ENCODE assay signal across 23 mouse cellular contexts in genomic region chr4:40783049-40783448, GRCm38 (mm10). TPM values are rescaled to one million over a fixed set of nuclear protein-coding genes. Genes with fewer than 3 reads are reported as not detected.
DNase-seq lines count a peak whose midpoint lies in the region; ATAC-seq and TF ChIP-seq lines count a peak whose summit lies in the region.
"Had no signal": no experiment of that assay in that cellular context is flagged by ENCODE, and none has a peak within 500 bp of the region (broad histone marks: within the 10 kb centered on the region; RNA-seq: fewer than 3 reads in every experiment).

No protein-coding gene starts in this region.

- WGBS in macrophage (ENCODE audit: missing documents): 95% methylated on average over 4 of the region's 4 CpGs

- no peak for TF ChIP-seq RAD21 in MEL (IDR thresholded peaks at IDR 0.05; ENCODE audit: low read depth, low read length)

- H3K79me2 ChIP-seq in MEL (ENCODE audit: control insufficient read depth, insufficient read depth, low read length, poor library complexity) (no peaks in the 10 kb centered on the region), macrophage (ENCODE audit: inconsistent target) (no peaks in the 10 kb centered on the region)

- TF ChIP-seq CTCF in G1E (IDR thresholded peaks at IDR 0.05; ENCODE audit: low read depth, low read length): no peak
- TF ChIP-seq CTCF in MEL (IDR thresholded peaks at IDR 0.05 in 2 of 3, conservative IDR thresholded peaks at IDR 0.05 in 1 of 3; ENCODE audit: control insufficient read depth in 1 of 3, insufficient read depth in 1 of 3, low read depth in 2 of 3, low read length in 3 of 3, poor library complexity in 1 of 3, severe bottlenecking in 1 of 3): no peak

- H3K27me3 ChIP-seq in G1E (ENCODE audit: insufficient read depth, low read length): peaks cover 16% of the 10 kb centered on the region
- no peaks in the 10 kb centered on the region for H3K27me3 ChIP-seq in MEL (ENCODE audit: control insufficient read depth in 1 of 2, insufficient read depth in 2 of 2, low read length in 2 of 2)
- H3K27me3 ChIP-seq: CH12.LX, Patski had no signal

- peaks cover 31% of the 10 kb centered on the region for H3K4me1 ChIP-seq in G1E (ENCODE audit: insufficient read depth, low read depth, low read length)
- H3K4me1 ChIP-seq in MEL (ENCODE audit: control insufficient read depth in 1 of 2, insufficient read depth in 2 of 2, low read length in 2 of 2): peaks cover 8 to 45% of the 10 kb centered on the region in 2 experiments

- TF ChIP-seq EP300 in MEL (IDR thresholded peaks at IDR 0.05; ENCODE audit: low read depth in 1 of 2, low read length in 2 of 2): no peak

- peak; percentile 51; the same call in 1 of the 2 replicates for ATAC-seq in G1E (ENCODE audit: extremely low read depth, insufficient number of reproducible peaks, low FRiP score, poor library complexity, severe bottlenecking)
- no peak for ATAC-seq in megakaryocyte progenitor cell, adult 5-6 weeks (replicated peaks; ENCODE audit: poor library complexity)
- ATAC-seq: activated CD4-positive, CD25-positive, alpha-beta regulatory T cell, adult 4 months; CD4-positive, CD25-positive, alpha-beta regulatory T cell, adult 4 months; Patski had no signal

- no peak for DNase-seq in G1E (ENCODE audit: low spot score)
- DNase-seq in MEL (ENCODE audit: low read depth, low spot score): no peak
- no peak for DNase-seq in ovary, postnatal 14 days (ENCODE audit: low spot score)
- no peak for DNase-seq in adipocyte (ENCODE audit: low spot score)
- DNase-seq: adrenal gland, adult 2 months; adrenal gland, adult 8-10 months; adrenal gland, postnatal 10 days; adrenal gland, postnatal 14 days; adrenal gland, postnatal 25 days; adrenal gland, postnatal 36 days; B cell, adult 2 months; cerebellum, adult 11 months; cerebellum, adult 11-12 months; cerebellum, adult 18-20 months; cerebellum, adult 2 months; cerebellum, adult 8-10 months; cerebellum, adult 9-10 months had no signal

- no peak overlapping the region for H3K4me3 ChIP-seq in G1E (ENCODE audit: low read depth, low read length)
- no peak overlapping the region for H3K4me3 ChIP-seq in MEL (ENCODE audit: control insufficient read depth in 1 of 2, insufficient read depth in 1 of 2, low read depth in 2 of 2, low read length in 2 of 2)
- H3K4me3 ChIP-seq in macrophage (ENCODE audit: inconsistent target): no peak overlapping the region

- no peak overlapping the region for H3K9ac ChIP-seq in MEL (ENCODE audit: control insufficient read depth, low read depth, low read length, poor library complexity, severe bottlenecking)

- no peak for TF ChIP-seq POLR2A in MEL (IDR thresholded peaks at IDR 0.05; ENCODE audit: control insufficient read depth in 1 of 2, insufficient read depth in 1 of 2, low read depth in 1 of 2, low read length in 2 of 2, poor library complexity in 1 of 2)

- no peaks in the 10 kb centered on the region for H3K36me3 ChIP-seq in G1E (replicated peaks)
- peaks cover 0 to 43% of the 10 kb centered on the region in 2 experiments; a peak in 2 of 4 replicates for H3K36me3 ChIP-seq in MEL (ENCODE audit: control insufficient read depth in 1 of 2, insufficient read depth in 2 of 2, low read length in 2 of 2)
- H3K36me3 ChIP-seq in macrophage (ENCODE audit: inconsistent target): no peaks in the 10 kb centered on the region

- H3K27ac ChIP-seq in MEL (ENCODE audit: control insufficient read depth, low read depth, low read length) (no peak overlapping the region), macrophage (peak overlapping the region; percentile 97)

- H3K9me3 ChIP-seq in G1E (replicated peaks): no peaks in the 10 kb centered on the region
- no peaks in the 10 kb centered on the region for H3K9me3 ChIP-seq in MEL (replicated peaks; ENCODE audit: insufficient read depth, low read length)

TF ChIP-seq in MEL, 35 proteins besides CTCF, POLR2A, EP300 and RAD21:
- TF ChIP-seq MAZ (IDR thresholded peaks at IDR 0.05; ENCODE audit: low read depth, low read length) (no peak), GATA1 (IDR thresholded peaks at IDR 0.05; ENCODE audit: low read depth, low read length) (peak; percentile 54; the same call in 1 of the 2 replicates)

RNA-seq across cellular contexts. Expression of gene Smu1, which starts 25.3 kb away (rescaled TPM):
- total RNA-seq in G1E (2014; fragmentation: Nextera tagmentation): 50.2 and 51.4 TPM in 2 replicates
- total RNA-seq in G1E (2017): 141 and 149 TPM in 2 replicates
- 6.6 and 9.1 TPM in 2 replicates for polyA plus RNA-seq in G1E (2012)
- total RNA-seq in MEL (2012; rRNA removed): 124 TPM in 2 replicates
- polyA plus RNA-seq in MEL (2012; ENCODE audit: insufficient read depth in 1 of 2, insufficient read length in 2 of 2, low read depth in 1 of 2, low replicate concordance in 2 of 2, missing spikeins in 1 of 2): 100 to 1,000 TPM in 1 of 2 experiments, not detected in 1; 111 TPM
- 100 to 1,000 TPM in 1 of 26 experiments, 10 to 100 TPM in 25; 44.2 to 103 (median 70.6) TPM for total RNA-seq in macrophage (2018; cell fraction: chromatin; rRNA removed)
- 10 to 100 TPM; 41.5 to 57.7 (median 47.7) TPM for total RNA-seq in macrophage (2018; cell fraction: cytosol; rRNA removed)
- 10 to 100 TPM; 35.4 to 81.4 (median 51.4) TPM for total RNA-seq in macrophage (2018; cell fraction: nucleus; rRNA removed)
- polyA plus RNA-seq in macrophage (2018): 43.2 to 57.4 TPM (median 46.9 TPM) in 3 replicates
- 77.6 and 83.9 TPM in 2 replicates for total RNA-seq in megakaryocyte progenitor cell, adult 5-6 weeks (2015)
- total RNA-seq in megakaryocyte progenitor cell, adult 5-6 weeks (2017): 141 and 143 TPM in 2 replicates
